Mouse (Mus musculus) heart, postnatal 0 days (tissue): Measurements from ENCODE around the gene Cadps2.

Experiments used
- CTCF ChIP-seq: IDR thresholded peaks from 2 replicates; pipeline ENCODE4 v1.5.1; 2016; ENCODE audit warnings: antibody characterized with exemption, control low read depth, low read depth
- EP300 ChIP-seq: IDR thresholded peaks from 2 replicates; pipeline ENCODE4 v1.6.1; 2016; ENCODE audit warnings: antibody characterized with exemption, low read depth

DNA sequence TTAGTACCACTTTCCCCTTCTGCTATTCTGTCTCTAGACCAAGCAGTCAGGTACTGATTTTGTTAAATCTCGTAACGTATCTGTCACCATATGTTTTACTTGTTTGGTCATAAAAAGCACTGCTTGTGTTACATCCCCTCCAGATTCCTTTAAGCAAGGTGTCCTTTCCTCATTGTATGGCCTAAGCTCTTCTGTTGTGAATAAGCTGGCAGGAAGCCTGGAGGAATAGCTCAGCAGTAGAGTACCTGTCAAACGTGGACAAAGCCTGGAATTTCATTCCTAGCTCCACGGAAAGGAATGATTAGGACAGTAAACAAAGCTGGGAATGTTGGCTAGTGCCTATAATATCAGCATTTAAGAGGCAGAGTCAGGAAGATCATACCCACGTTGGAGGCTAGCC is 340.6 kb downstream of the Cadps2 start:
- TF ChIP-seq CTCF, result no peak
- no peak for TF ChIP-seq EP300
